Mouse (Mus musculus) embryonic facial prominence, embryonic 14.5 days (tissue): Measurements from ENCODE around the gene Mab21l2. TPM values are rescaled to one million over a fixed set of nuclear protein-coding genes. Genes with fewer than 3 reads are reported as not detected.
A peak's percentile ranks its signal among the peaks of the same experiment; 100 is the strongest.

Experiments used
- ATAC-seq: fragments of 200-750 bp; cut with Nextera tagmentation; 2 replicates; pipeline ENCODE4 v1.8.0; 2017; ENCODE audit warnings: low read depth, moderate number of reproducible peaks, moderate TSS enrichment
- DNase-seq: peaks from one replicate; pipeline ENCODE4 v3.0.0-alpha.2; 2015; ENCODE audit warnings: low spot score
- H3K27ac ChIP-seq: fragments of 300-500 bp; sonication (generic); replicated peaks from 2 replicates; pipeline ENCODE4 v1.5.1; 2014; ENCODE audit warnings: low read depth, mild to moderate bottlenecking, low read length, moderate library complexity
- H3K27me3 ChIP-seq: fragments of 300-500 bp; sonication (generic); replicated peaks from 2 replicates; pipeline ENCODE4 v1.6.1; 2014; ENCODE audit warnings: low read length; ENCODE audit not compliant: control insufficient read depth, insufficient read depth
- H3K36me3 ChIP-seq: fragments of 300-500 bp; sonication (generic); 2 replicates; pipeline ENCODE4 v1.6.1; 2014; ENCODE audit warnings: low read length, mixed read lengths; ENCODE audit not compliant: control insufficient read depth, insufficient read depth
- H3K4me1 ChIP-seq: fragments of 300-500 bp; sonication (generic); 2 replicates; pipeline ENCODE4 v1.6.1; 2014; ENCODE audit warnings: antibody characterized with exemption, low read length; ENCODE audit not compliant: control insufficient read depth, insufficient read depth
- H3K4me2 ChIP-seq: fragments of 300-500 bp; sonication (generic); 2 replicates; pipeline ENCODE4 v1.6.1; 2014; ENCODE audit warnings: low read depth, mild to moderate bottlenecking, low read length, moderate library complexity, mixed read lengths
- H3K4me3 ChIP-seq: fragments of 300-500 bp; sonication (generic); 2 replicates; pipeline ENCODE4 v1.5.1; 2014; ENCODE audit warnings: low read depth, mild to moderate bottlenecking, low read length
- H3K9ac ChIP-seq: fragments of 300-500 bp; sonication (generic); 2 replicates; pipeline ENCODE4 v1.6.1; 2014; ENCODE audit warnings: low read depth, mild to moderate bottlenecking, low read length, moderate library complexity, mixed read lengths
- H3K9me3 ChIP-seq: fragments of 300-500 bp; sonication (generic); 2 replicates; pipeline ENCODE4 v1.6.1; 2016; ENCODE audit warnings: low read length; ENCODE audit not compliant: control insufficient read depth
- WGBS: fragments of 180-500 bp; shearing (Covaris S2); extraction: QIAGEN DNeasy Blood & Tissue Kit; methylation state at CpG from one replicate; pipeline ENCODE4 v1.1.7; 2014; 5-methylcytosine and 5-hydroxymethylcytosine counted together
- polyA plus RNA-seq: library from polyadenylated mRNA; unstranded; fragments of >200 nt; fragmentation: Nextera tagmentation; extraction: Ambion mirVana; gene quantifications from 2 replicates; pipeline ENCODE4 v1.2.1, GENCODE M21; 2014

The Mab21l2 gene
- polyA plus RNA-seq, 1 experiment from 2014 or later = 33.9 TPM

DNA sequence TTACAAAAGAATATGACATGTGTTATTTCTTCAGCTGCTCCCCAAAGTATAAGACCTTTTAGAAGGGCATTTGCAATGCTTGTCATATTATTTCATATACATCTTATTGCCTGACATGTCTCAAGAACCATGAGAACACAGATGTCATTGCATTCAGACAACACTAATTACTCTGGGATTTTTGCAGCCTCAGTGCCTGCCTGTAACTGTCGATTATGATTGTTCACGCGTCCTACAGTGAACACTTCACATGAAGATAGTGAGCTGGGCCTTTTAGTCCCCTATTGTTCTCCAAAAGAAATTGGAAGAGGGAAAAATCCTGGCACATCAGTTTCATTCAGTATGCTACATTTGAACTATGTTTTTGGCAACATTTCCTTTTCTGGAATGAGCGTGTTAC is 11.2 kb upstream of the Mab21l2 start:
- H3K4me1 ChIP-seq = peaks cover 16% of the 10 kb centered on the region
- 78% methylated on average over 4 of the region's 4 CpGs for WGBS
- H3K36me3 ChIP-seq = no peaks in the 10 kb centered on the region
- peak; percentile 49 for DNase-seq
- no peaks in the 10 kb centered on the region for H3K27me3 ChIP-seq
- no peaks in the 10 kb centered on the region for H3K9me3 ChIP-seq
- H3K9ac ChIP-seq = no peak overlapping the region
- no peak overlapping the region for H3K4me3 ChIP-seq
- ATAC-seq = peak; percentile 41; the same call in 1 of the 2 replicates
- no peak overlapping the region for H3K4me2 ChIP-seq
- H3K27ac ChIP-seq = 0 out of 2 replicates have a peak overlapping the region, but pooled peaks have one; percentile 21

DNA sequence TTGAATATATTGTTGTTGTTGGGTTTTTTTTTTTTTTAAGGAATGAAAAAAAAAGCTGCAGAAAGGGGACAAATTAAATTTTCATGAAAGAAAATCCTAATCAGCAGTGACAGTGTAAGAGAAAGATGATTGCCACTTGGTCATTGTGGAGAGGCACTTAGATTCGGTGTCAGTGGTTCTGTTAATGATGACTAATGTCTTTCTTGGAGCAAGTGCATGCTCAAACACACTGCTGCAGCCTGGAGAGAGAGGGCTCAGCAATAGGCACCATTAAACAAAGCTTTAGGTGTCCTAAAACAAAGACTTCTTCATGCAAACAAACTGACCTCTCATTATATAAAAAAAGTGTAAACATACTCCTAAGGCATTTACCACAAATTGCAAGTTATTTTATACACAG is 10.5 kb upstream of the Mab21l2 start:
- no peaks in the 10 kb centered on the region for H3K36me3 ChIP-seq
- ATAC-seq (no peak), DNase-seq (no peak)
- no peaks in the 10 kb centered on the region for H3K9me3 ChIP-seq
- no peak overlapping the region for H3K9ac ChIP-seq
- no peaks in the 10 kb centered on the region for H3K27me3 ChIP-seq
- no peak overlapping the region for H3K4me2 ChIP-seq
- WGBS = 35% methylated on average over 1 of the region's 1 CpGs
- peaks cover 16% of the 10 kb centered on the region for H3K4me1 ChIP-seq
- H3K27ac ChIP-seq = no peak overlapping the region
- no peak overlapping the region for H3K4me3 ChIP-seq

DNA sequence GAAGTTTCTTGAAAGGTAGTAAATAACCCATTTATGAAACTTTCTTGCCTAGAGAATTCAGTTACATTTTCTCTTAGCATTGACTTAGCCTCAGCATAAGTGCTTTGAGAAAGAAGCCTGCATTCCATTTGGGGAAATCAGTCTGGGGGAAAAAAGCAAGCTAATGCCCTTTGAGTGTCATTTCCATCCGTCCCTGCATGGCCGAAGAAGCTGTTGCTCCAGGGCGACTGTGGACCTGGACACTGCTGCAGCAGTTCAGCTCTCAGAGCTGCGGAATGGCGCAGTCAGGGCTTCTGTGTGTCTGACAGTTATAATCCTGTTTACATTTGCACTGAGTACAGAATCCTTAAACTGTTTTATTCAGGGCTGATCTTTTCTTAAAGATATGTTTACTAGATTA is 3.7 kb upstream of the Mab21l2 start:
- Histone ChIP-seq H3K4me1 (peaks cover 23% of the 10 kb centered on the region), H3K36me3 (no peaks in the 10 kb centered on the region), H3K27ac (peak overlapping the region; percentile 89), H3K9ac (no peak overlapping the region; the same call in 1 of the 2 replicates), H3K9me3 (no peaks in the 10 kb centered on the region), H3K4me3 (peak overlapping the region; percentile 14; the same call in 1 of the 2 replicates), H3K4me2 (peak overlapping the region; percentile 64), H3K27me3 (peaks cover 13% of the 10 kb centered on the region; the same call in 1 of the 2 replicates)
- no peak for ATAC-seq
- DNase-seq = peak; percentile 46
- WGBS = 33% methylated on average over 5 of the region's 5 CpGs

DNA sequence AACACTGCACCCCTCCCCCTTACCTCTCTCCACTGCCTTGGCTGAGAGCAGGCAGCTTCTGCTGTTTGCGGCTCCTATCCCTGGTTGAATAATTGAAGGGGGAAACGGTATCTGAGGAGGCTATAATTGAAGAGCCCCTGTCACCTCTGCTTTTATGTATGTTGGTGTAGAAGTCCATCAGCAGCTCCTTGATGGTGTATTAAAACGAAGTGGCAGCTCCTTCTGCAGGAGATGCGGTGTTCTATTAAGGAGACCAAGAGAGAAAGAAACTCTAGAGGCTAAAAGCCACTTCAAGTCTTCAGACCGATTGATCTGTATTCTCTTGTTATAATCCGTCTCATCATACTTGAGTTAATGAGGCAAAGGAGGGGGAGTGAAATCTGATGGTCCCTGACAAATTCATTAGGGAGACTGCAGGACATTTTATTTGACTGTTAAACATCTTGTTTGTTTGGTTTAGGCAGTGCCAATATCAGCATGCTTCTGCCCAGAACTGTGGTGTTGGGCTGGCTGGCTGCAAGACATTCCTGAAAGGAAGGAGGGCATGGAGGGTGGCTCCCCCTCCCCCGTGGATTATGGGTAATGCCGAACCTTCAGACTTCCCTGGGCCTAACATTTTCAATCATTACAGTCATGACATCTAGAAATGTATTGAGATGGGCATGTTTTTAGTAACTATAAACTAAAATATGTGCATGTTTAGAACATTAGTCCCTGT is 2.7 kb upstream of the Mab21l2 start:
- peak overlapping the region; percentile 70 for H3K9ac ChIP-seq
- 16% methylated on average over 8 of the region's 8 CpGs for WGBS

DNA sequence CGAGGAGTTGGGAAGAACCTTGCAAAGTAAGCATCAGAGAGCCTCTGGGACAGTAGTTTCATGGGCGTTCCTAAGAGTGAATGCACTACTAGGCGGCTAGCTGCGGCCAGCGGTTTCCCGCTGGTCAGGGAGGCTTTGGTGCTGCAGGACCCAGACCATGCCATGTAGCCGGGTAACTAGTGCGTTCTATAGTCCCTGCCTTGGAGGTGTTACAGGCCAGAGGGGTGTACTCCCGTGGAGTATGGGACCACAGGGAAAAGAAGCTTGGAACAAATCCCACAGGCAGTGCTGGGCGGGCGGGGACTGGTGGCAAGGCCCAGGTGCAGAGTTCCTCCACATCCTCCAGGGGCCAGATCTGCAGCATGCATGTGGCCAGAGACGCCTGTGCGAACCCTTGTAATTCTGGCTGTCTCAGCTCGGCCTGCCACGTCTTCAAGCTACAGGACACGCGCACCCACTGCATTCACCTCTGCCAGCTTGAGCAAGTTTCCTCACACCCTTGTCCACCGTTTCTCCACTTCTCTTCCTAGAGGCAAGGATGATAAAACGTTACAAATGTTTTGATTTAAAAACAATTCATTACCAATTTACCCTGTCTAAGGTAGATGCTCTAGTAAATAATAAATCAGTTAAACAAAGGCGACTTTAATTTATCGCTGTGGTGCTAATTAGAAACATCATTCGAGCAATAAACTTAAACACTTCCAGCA is 2.0 kb upstream of the Mab21l2 start:
- Histone ChIP-seq H3K27ac (peak overlapping the region; percentile 89), H3K4me3 (peak overlapping the region; percentile 31), H3K27me3 (peaks cover 13% of the 10 kb centered on the region; the same call in 1 of the 2 replicates), H3K4me2 (peak overlapping the region; percentile 64), H3K4me1 (peaks cover 11% of the 10 kb centered on the region), H3K9me3 (no peaks in the 10 kb centered on the region), H3K36me3 (no peaks in the 10 kb centered on the region), H3K9ac (peak overlapping the region; percentile 70)
- peak; percentile 79 for DNase-seq
- ATAC-seq = peak; percentile 44
- 5% methylated on average over 22 of the region's 22 CpGs for WGBS

More for the DNA sequence above, 2.7 kb upstream of the Mab21l2 start:
- DNase-seq (peak; percentile 56), ATAC-seq (no peak)
- peak overlapping the region; percentile 89 for H3K27ac ChIP-seq
- H3K27me3 ChIP-seq = peaks cover 13% of the 10 kb centered on the region; the same call in 1 of the 2 replicates
- no peaks in the 10 kb centered on the region for H3K9me3 ChIP-seq
- H3K4me1 ChIP-seq = peaks cover 15% of the 10 kb centered on the region
- peak overlapping the region; percentile 64 for H3K4me2 ChIP-seq
- no peaks in the 10 kb centered on the region for H3K36me3 ChIP-seq
- peak overlapping the region; percentile 31 for H3K4me3 ChIP-seq

DNA sequence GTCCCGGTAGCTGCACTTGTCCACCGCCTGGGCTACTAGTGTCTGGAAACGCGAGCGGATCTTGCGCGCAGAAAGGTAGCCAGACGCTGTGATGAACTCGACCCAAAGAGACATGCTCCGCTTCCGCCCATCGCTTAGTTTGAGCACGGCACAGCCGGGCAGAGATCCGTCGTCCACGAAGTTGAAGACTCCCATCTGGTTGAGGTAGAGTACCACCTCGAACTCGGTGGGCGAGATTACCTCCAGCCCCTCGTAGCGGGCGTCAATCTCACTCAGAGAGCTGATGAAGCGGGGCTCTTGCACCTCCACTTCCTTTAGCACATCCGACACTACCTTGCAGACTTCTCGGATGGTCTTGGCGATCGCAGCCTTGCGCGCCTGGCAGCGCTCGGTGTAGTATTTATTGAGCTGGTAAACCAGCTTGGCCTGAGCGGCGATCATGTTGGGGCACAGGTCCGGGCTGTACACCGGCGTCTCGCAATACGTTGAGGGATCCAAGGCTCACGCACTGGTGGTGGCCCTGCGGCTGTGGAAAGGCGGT is 1.1 kb downstream of the Mab21l2 start:
- 1% methylated on average over 41 of the region's 42 CpGs for WGBS
- peak overlapping the region; percentile 95 for H3K9ac ChIP-seq
- no peaks in the 10 kb centered on the region for H3K9me3 ChIP-seq
- peaks cover 15% of the 10 kb centered on the region; the same call in 1 of the 2 replicates for H3K27me3 ChIP-seq
- H3K4me2 ChIP-seq = peak overlapping the region; percentile 56
- DNase-seq (no peak), ATAC-seq (no peak)
- peak overlapping the region; percentile 99 for H3K27ac ChIP-seq
- peak overlapping the region; percentile 55 for H3K4me3 ChIP-seq
- H3K36me3 ChIP-seq = no peaks in the 10 kb centered on the region
- peaks cover 7% of the 10 kb centered on the region; the same call in 1 of the 2 replicates for H3K4me1 ChIP-seq

DNA sequence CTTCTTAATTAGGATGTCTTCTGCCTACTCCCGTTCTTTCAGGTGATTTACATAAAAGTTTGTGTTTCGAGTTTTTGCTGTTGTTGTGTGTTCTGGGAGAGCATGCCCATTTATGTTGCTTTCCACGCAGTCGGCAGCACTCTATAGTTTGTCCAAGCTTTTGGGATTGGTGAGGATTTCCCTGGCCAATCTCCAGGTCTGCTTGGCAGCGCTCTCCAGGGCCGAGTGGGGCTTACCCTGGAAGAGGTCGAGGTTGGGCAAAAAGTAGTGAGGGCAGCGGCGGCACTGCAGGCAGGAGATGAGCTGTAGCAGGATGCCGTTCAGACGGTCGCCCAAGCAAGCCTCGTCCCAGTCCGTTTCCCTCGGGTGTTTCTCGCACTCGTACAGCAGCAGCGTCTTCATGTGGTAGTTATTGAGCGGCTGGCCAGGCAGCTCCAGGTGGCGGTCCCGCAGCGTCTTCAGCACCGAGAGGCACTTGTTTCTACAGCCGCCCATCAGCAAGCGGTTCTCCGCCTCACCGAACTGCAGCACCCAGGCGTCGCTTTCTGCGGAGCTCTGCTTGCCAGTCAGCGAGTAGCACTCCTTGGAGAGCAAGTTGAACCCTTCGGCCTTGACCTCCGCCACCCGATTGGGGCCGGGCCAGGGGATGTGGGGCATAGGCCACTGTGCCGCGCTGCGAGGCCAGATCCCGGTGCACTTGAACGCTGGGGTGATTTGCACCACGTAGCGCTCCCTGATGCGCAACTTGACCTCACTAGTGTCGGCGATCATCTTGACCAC is 1.8 kb downstream of the Mab21l2 start:
- Histone ChIP-seq H3K36me3 (no peaks in the 10 kb centered on the region), H3K4me3 (peak overlapping the region; percentile 55), H3K27me3 (peaks cover 15% of the 10 kb centered on the region; the same call in 1 of the 2 replicates), H3K27ac (peak overlapping the region; percentile 99), H3K4me1 (peaks cover 7% of the 10 kb centered on the region; the same call in 1 of the 2 replicates), H3K4me2 (peak overlapping the region; percentile 56), H3K9ac (peak overlapping the region; percentile 95), H3K9me3 (no peaks in the 10 kb centered on the region)
- ATAC-seq (no peak), DNase-seq (peak; percentile 53)
- under 1% methylated on average over 45 of the region's 45 CpGs for WGBS

DNA sequence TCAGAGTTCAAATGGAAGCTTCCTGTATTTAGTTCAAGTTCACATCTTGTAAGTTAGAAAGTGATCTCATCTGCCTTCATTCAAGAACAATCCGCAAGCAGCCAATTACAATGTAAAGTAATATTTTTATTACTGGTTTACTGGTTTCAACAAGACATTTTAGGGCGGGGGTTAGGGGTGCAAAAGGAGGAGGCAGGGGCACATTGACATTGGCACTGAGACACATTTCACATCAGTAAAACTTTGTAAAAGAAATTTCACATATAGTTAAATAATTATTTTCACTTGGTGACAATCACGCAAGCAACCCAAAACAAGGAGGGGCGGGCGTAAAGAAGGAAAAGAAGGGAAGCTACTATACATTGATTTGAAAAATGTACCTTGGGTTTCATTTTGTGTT is 2.5 kb downstream of the Mab21l2 start:
- Histone ChIP-seq H3K9me3 (no peaks in the 10 kb centered on the region), H3K27me3 (peaks cover 10% of the 10 kb centered on the region; the same call in 1 of the 2 replicates), H3K4me2 (peak overlapping the region; percentile 56), H3K9ac (peak overlapping the region; percentile 95), H3K27ac (peak overlapping the region; percentile 99), H3K4me1 (no peaks in the 10 kb centered on the region), H3K36me3 (no peaks in the 10 kb centered on the region), H3K4me3 (peak overlapping the region; percentile 55)
- no peak for DNase-seq
- WGBS = 14% methylated on average over 5 of the region's 5 CpGs
- no peak for ATAC-seq
